Mouse (Mus musculus) ES-Bruce4 (cell line): ENCODE data around the gene Retreg1. TPM values are rescaled to one million over a fixed set of nuclear protein-coding genes. Genes with fewer than 3 reads are reported as not detected.

Experiments
- H3K27ac ChIP-seq: 2 replicates; pipeline ENCODE4 v1.5.1; 2012; ENCODE audit warnings: low read length, inconsistent platforms; ENCODE audit not compliant: insufficient read depth
- H3K27me3 ChIP-seq: 2 replicates; pipeline ENCODE4 v1.6.1; 2012; ENCODE audit warnings: mild to moderate bottlenecking, low read length, inconsistent platforms; ENCODE audit not compliant: control insufficient read depth, poor library complexity, insufficient read depth, severe bottlenecking
- H3K36me3 ChIP-seq: 2 replicates; pipeline ENCODE4 v1.6.1; 2012; ENCODE audit warnings: inconsistent platforms, mild to moderate bottlenecking, low read length, moderate library complexity; ENCODE audit not compliant: control insufficient read depth, poor library complexity, insufficient read depth, severe bottlenecking
- H3K4me1 ChIP-seq: one replicate; pipeline ENCODE4 v1.8.1; 2011; ENCODE audit warnings: low read length; ENCODE audit not compliant: control insufficient read depth, insufficient read depth
- H3K4me3 ChIP-seq: 2 replicates; pipeline ENCODE4 v1.5.1; 2011; ENCODE audit warnings: low read depth, mild to moderate bottlenecking, low read length
- H3K9ac ChIP-seq: 2 replicates; pipeline ENCODE4 v1.6.1; 2012; ENCODE audit warnings: low read depth, mild to moderate bottlenecking, inconsistent platforms; ENCODE audit not compliant: poor library complexity, severe bottlenecking
- H3K9me3 ChIP-seq: replicated peaks from 2 replicates; pipeline ENCODE4 v1.6.1; 2012; ENCODE audit warnings: mild to moderate bottlenecking, low read length, inconsistent platforms; ENCODE audit not compliant: control insufficient read depth, poor library complexity, insufficient read depth, severe bottlenecking
- CTCF ChIP-seq: IDR thresholded peaks from one replicate; pipeline ENCODE4 v1.8.1; 2011; ENCODE audit warnings: low read depth, low read length
- EP300 ChIP-seq: IDR thresholded peaks from 2 replicates; pipeline ENCODE4 v1.6.1; 2011; ENCODE audit warnings: low read depth, low read length; ENCODE audit not compliant: insufficient read depth
- POLR2A ChIP-seq: IDR thresholded peaks from one replicate; pipeline ENCODE4 v1.8.1; 2011; ENCODE audit warnings: low read length; ENCODE audit not compliant: insufficient read depth
- polyA plus RNA-seq: library from polyadenylated mRNA; stranded (reverse); fragments of >200 nt; gene quantifications from 2 replicates; pipeline ENCODE4 v1.2.4, GENCODE M21; 2011; ENCODE audit warnings: low read depth; ENCODE audit not compliant: missing spikeins, insufficient read depth, insufficient read length

Gene Retreg1
- polyA plus RNA-seq, 1 experiment, result 16.5 TPM

DNA sequence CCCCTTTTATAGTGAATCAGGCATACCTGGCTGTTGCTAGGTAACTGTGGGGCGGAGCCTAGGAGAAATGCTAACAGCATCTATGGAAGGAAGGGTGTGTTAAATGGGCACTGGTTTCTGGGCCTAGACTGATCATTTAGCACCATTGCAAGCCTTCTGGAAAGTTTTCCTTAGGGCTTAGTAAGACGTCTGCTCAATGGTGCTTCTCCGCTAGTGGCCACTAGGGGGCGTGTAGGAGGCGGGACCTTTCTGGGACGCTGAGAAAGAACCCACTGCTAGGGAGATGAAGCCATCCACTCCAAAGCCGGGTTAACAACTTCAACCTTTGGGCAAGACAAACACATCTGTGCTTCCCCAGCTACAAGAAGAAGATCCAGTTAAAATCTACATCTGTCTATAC is 57.6 kb downstream of the Retreg1 start:
- Histone ChIP-seq H3K27ac (no peak overlapping the region), H3K9ac (no peak overlapping the region), H3K4me3 (no peak overlapping the region), H3K27me3 (no peaks in the 10 kb centered on the region), H3K9me3 (no peaks in the 10 kb centered on the region), H3K4me1 (no peaks in the 10 kb centered on the region), H3K36me3 (no peaks in the 10 kb centered on the region)
- TF ChIP-seq CTCF (peak; percentile 82), POLR2A (no peak)

DNA sequence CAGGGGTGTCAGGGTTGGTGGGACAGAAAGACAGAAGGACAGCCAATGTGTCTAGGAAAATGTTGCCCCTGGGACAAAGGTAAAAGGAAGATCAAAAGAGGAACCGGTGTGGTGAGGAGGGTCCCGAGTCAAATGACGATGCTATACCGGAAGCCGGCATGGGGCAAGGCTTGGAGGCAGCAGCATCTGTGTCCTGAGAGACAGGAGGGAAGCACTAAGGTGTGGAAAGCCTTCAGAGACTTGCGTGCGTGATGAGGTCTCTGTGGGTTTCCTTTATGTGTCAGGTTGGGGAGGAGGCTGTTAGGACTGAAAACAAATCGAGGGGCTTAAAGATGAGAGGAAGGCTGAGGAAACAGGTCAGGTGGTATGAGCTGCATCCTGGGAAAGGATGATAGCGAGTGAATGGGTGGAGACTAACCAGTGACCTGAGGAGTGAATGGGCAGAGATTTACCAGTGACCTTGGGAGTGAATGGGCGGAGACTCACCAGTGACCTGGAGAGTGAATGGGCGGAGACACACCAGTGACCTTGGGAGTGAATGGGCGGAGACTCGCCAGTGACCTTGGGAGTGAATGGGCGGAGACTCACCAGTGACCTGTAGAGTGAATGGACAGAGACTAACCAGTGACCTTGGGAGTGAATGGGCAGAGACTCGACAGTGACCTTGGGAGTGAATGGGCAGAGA is 60.1 kb downstream of the Retreg1 start:
- Histone ChIP-seq H3K9me3 (no peaks in the 10 kb centered on the region), H3K36me3 (no peaks in the 10 kb centered on the region), H3K27me3 (no peaks in the 10 kb centered on the region), H3K9ac (no peak overlapping the region), H3K4me1 (no peaks in the 10 kb centered on the region), H3K27ac (no peak overlapping the region), H3K4me3 (no peak overlapping the region)
- TF ChIP-seq CTCF (no peak), EP300 (0 out of 2 replicates have a peak, but pooled peaks have one; percentile 46)

DNA sequence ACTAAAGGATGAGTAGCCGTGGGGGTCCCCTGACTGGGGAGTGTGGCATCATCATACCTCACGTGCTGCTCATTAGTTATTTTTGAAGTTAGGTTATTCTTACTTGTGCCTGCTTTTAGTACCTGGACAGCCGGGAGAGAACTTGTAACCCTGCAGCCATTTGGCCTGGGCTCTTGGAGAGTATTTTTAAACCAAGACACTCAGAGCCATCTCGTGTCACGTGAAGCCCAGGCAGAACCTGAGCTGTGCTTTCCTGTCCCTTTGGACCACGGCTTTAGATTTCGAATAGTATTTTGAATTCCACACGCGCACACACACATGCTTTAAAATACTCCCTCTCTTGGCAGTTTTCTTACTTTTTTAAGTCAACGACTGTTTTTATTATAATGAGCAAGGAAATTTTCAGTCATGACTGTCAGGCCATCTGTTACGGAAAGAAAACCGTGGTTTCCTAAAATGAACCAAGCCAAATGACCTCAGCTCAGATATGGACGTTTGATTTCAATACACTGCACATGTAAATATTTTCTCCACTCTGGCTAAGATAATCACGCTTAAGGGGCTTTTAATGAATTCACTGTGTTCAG is 61.5 kb downstream of the Retreg1 start:
- no peak overlapping the region for H3K4me3 ChIP-seq
- no peak for TF ChIP-seq CTCF
- no peak for TF ChIP-seq EP300
- TF ChIP-seq POLR2A, result no peak

DNA sequence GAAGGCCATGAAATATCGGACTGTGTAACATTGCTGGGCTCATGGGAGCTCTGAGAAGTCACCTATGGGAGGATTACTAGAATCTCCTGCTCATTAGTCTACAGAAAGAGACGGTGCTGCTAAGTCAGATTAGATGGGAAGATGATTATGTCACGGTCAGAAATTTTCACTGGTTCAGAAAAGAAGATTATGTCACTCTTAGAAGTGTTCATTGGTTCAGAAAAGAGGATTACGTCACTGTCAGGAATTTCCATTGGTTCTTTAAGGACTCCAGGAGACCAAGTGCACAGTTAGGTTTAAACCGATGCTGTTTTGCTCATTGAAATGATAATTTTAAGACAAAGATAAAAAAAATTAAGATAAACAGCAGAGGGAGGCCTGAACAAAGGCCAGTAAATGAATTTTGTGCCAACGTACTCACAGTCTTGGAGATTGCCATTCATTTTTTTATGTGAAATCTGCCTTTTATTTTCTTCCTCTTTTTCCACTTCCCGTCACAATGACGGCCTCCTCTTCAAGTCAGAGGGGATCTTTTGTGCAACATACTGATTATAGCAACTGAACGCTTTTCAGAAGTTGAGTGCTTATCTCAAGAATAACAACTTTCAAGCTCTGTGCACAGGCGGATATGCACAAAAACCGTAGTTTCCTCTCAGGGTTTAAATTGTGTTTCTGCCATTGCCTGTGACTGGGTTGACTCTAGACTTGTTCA is 67.0 kb downstream of the Retreg1 start:
- Histone ChIP-seq H3K27ac (no peak overlapping the region), H3K4me3 (no peak overlapping the region), H3K27me3 (no peaks in the 10 kb centered on the region), H3K4me1 (no peaks in the 10 kb centered on the region), H3K9me3 (no peaks in the 10 kb centered on the region), H3K9ac (no peak overlapping the region), H3K36me3 (no peaks in the 10 kb centered on the region)
- no peak for TF ChIP-seq POLR2A
- TF ChIP-seq CTCF, result no peak
- TF ChIP-seq EP300, result no peak

More for the DNA sequence above, 61.5 kb downstream of the Retreg1 start:
- no peak overlapping the region for H3K27ac ChIP-seq
- no peaks in the 10 kb centered on the region for H3K4me1 ChIP-seq
- H3K9ac ChIP-seq, result no peak overlapping the region
- H3K27me3 ChIP-seq, result no peaks in the 10 kb centered on the region
- no peaks in the 10 kb centered on the region for H3K9me3 ChIP-seq
- H3K36me3 ChIP-seq, result no peaks in the 10 kb centered on the region

DNA sequence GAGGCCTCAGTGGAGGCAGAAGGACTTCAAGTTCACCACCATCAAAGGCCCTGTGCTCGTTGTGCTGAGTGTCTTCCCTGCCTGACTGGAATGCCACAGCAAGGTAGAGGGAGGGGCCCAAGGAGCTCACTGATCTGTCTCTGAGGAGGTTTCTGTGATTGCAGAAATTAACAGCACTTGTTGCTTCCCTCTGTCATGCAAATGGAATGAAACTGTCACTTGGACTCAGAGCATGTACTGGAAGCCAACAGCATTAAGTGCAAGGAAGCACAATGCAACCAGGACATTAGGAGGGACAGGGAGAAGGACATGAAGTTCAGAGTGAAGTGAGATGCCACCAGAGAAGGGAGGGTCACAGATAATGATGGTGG is 67.5 kb downstream of the Retreg1 start:
- no peaks in the 10 kb centered on the region for H3K36me3 ChIP-seq
- H3K9me3 ChIP-seq, result no peaks in the 10 kb centered on the region
- H3K4me1 ChIP-seq, result no peaks in the 10 kb centered on the region
- no peak overlapping the region for H3K9ac ChIP-seq
- H3K4me3 ChIP-seq, result no peak overlapping the region
- no peaks in the 10 kb centered on the region for H3K27me3 ChIP-seq
- TF ChIP-seq CTCF, result no peak
- TF ChIP-seq POLR2A, result no peak
- no peak for TF ChIP-seq EP300
- H3K27ac ChIP-seq, result no peak overlapping the region

DNA sequence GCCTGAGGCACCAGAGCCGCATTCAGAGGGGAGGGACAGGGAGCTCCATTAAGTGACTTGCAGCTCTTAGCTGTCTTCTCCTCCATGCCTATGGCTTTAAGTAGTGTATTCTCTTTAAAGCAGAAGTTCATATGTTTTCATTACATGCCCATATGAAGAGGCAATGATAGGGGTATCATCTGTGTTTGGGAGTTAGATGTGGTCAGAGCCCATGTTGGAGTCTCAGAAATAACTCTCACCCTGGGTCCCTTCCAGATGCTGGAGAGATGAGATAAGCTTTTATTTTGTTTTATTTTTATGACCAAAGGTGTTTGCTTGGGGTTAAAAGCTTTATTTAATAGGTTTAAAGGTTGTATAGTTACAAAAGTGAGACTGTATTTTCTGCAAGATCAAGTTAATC is 67.9 kb downstream of the Retreg1 start:
- H3K27ac ChIP-seq, result no peak overlapping the region
- no peaks in the 10 kb centered on the region for H3K9me3 ChIP-seq
- no peak overlapping the region for H3K9ac ChIP-seq
- no peak for TF ChIP-seq POLR2A
- no peak for TF ChIP-seq EP300
- no peak for TF ChIP-seq CTCF
- no peaks in the 10 kb centered on the region for H3K36me3 ChIP-seq
- H3K4me1 ChIP-seq, result no peaks in the 10 kb centered on the region
- no peaks in the 10 kb centered on the region for H3K27me3 ChIP-seq
- H3K4me3 ChIP-seq, result no peak overlapping the region
